Mouse (Mus musculus) hindbrain, embryonic 10.5 days (tissue): ENCODE data around the gene Bpnt1. TPM values are rescaled to one million over a fixed set of nuclear protein-coding genes. Genes with fewer than 3 reads are reported as not detected.

Experiments
- DNase-seq: peaks from one replicate; pipeline ENCODE4 v3.0.0-alpha.2; 2017; ENCODE audit warnings: low spot score
- H3K27ac ChIP-seq: fragments of 300-500 bp; sonication (generic); 2 replicates; pipeline ENCODE4 v1.5.1; 2016; ENCODE audit warnings: mild to moderate bottlenecking, moderate library complexity
- H3K27me3 ChIP-seq: fragments of 300-500 bp; sonication (generic); 2 replicates; pipeline ENCODE4 v1.6.1; 2016; ENCODE audit warnings: mild to moderate bottlenecking; ENCODE audit not compliant: poor library complexity, insufficient read depth, severe bottlenecking
- H3K36me3 ChIP-seq: fragments of 300-500 bp; sonication (generic); 2 replicates; pipeline ENCODE4 v1.6.1; 2016; ENCODE audit warnings: mild to moderate bottlenecking, moderate library complexity
- H3K4me1 ChIP-seq: fragments of 300-500 bp; sonication (generic); replicated peaks from 2 replicates; pipeline ENCODE4 v1.6.1; 2016; ENCODE audit warnings: mild to moderate bottlenecking
- H3K4me3 ChIP-seq: fragments of 300-500 bp; sonication (generic); 2 replicates; pipeline ENCODE4 v1.5.1; 2016; ENCODE audit warnings: mild to moderate bottlenecking, moderate library complexity
- H3K9me3 ChIP-seq: fragments of 300-500 bp; sonication (generic); 2 replicates; pipeline ENCODE4 v1.6.1; 2016; ENCODE audit warnings: mild to moderate bottlenecking, moderate library complexity
- WGBS: fragments of 180-500 bp; shearing (Covaris S2); methylation state at CpG from one replicate; pipeline ENCODE4 v1.1.7; 2016; 5-methylcytosine and 5-hydroxymethylcytosine counted together
- polyA plus RNA-seq: library from polyadenylated mRNA; unstranded; fragments of >200 nt; fragmentation: Nextera tagmentation; extraction: Ambion mirVana; gene quantifications from 2 replicates; pipeline ENCODE4 v1.2.1, GENCODE M21; 2016

The Bpnt1 gene
- polyA plus RNA-seq = 31.6 and 34.3 TPM in 2 replicates

- under 1% methylated on average over 32 of the region's 32 CpGs for WGBS
- H3K36me3 ChIP-seq = peaks cover 10% of the 10 kb centered on the region
- H3K4me1 ChIP-seq = peaks cover 52% of the 10 kb centered on the region
- DNase-seq = peak; percentile 91
- H3K27me3 ChIP-seq = no peaks in the 10 kb centered on the region
- H3K9me3 ChIP-seq = no peaks in the 10 kb centered on the region
- H3K4me3 ChIP-seq = peak within 1 kb of the TSS; percentile 70
- H3K27ac ChIP-seq = peak within 1 kb of the TSS; percentile 89
These were observed at the start of gene Bpnt1 for GRCm38 (mm10) chr1:185331983-185332430. TSS of gene Bpnt1 (plus strand) at chr1:185332149.

GRCm38 (mm10) chr1:185282846-185283245, 49.1 kb upstream of the Bpnt1 start:
- H3K36me3 ChIP-seq = peaks cover 100% of the 10 kb centered on the region
- H3K9me3 ChIP-seq = no peaks in the 10 kb centered on the region
- H3K27me3 ChIP-seq = no peaks in the 10 kb centered on the region
- no peak overlapping the region for H3K27ac ChIP-seq
- no peak overlapping the region for H3K4me3 ChIP-seq
- 95% methylated on average over 11 of the region's 11 CpGs for WGBS
- no peaks in the 10 kb centered on the region for H3K4me1 ChIP-seq
- DNase-seq = no peak

DNA sequence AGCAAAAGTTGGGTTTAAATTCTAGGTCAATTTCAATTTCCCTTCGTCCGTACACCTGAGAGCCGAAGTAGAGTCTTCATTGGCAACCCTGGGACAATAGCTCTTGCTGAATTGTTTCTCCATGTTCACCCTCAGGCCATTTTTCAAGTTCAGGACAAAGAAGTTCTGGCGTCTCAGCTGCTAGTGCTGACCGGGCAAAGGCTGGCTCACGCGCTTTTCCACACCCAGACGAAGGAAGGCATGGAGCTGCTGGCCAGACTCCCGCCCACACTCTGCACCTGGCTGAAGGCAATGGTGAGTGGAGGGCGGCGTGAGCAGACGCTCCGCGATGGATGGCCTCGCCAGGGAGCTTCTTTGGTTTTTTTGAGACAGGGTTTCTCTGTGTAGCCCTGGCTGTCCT, 48.7 kb upstream of the Bpnt1 start:
- Histone ChIP-seq H3K9me3 (no peaks in the 10 kb centered on the region), H3K27ac (no peak overlapping the region), H3K4me1 (no peaks in the 10 kb centered on the region), H3K4me3 (no peak overlapping the region), H3K27me3 (no peaks in the 10 kb centered on the region), H3K36me3 (peaks cover 100% of the 10 kb centered on the region)
- no peak for DNase-seq
- WGBS = 95% methylated on average over 15 of the region's 15 CpGs

GRCm38 (mm10) chr1:185284740-185285139, 47.2 kb upstream of the Bpnt1 start:
- Histone ChIP-seq H3K4me3 (no peak overlapping the region), H3K27ac (no peak overlapping the region), H3K9me3 (no peaks in the 10 kb centered on the region), H3K4me1 (no peaks in the 10 kb centered on the region), H3K36me3 (peaks cover 92% of the 10 kb centered on the region), H3K27me3 (no peaks in the 10 kb centered on the region)
- no peak for DNase-seq
- WGBS = 94% methylated on average over 4 of the region's 4 CpGs

DNA sequence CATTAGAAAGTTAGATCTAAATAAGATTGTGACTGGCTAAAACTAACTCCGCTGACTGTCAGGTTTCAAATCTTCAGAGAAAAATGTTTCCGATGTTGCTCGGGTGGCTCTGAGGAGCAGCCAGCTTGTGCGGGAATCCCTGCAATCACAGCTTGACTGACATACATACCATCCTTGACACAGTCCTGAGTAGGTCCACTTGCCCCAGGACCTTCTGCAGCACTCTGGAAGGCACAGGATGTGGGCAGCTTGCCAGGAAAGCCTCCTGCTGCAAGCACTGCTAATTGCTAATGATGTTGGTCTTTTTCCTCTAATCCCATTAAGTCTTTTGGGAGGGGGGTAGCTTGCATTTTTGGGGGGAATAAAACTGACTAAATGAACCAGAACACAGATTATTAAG, 46.8 kb upstream of the Bpnt1 start:
- Histone ChIP-seq H3K27ac (no peak overlapping the region), H3K9me3 (no peaks in the 10 kb centered on the region), H3K36me3 (peaks cover 92% of the 10 kb centered on the region), H3K4me3 (no peak overlapping the region), H3K4me1 (no peaks in the 10 kb centered on the region), H3K27me3 (no peaks in the 10 kb centered on the region)
- WGBS = 94% methylated on average over 4 of the region's 4 CpGs
- no peak for DNase-seq

- peaks cover 92% of the 10 kb centered on the region for H3K36me3 ChIP-seq
- H3K4me1 ChIP-seq = no peaks in the 10 kb centered on the region
- H3K4me3 ChIP-seq = no peak overlapping the region
- DNase-seq = no peak
- no peaks in the 10 kb centered on the region for H3K9me3 ChIP-seq
- 95% methylated on average over 20 of the region's 20 CpGs for WGBS
- H3K27me3 ChIP-seq = no peaks in the 10 kb centered on the region
- no peak overlapping the region for H3K27ac ChIP-seq
These were observed 44.9 kb upstream of the Bpnt1 start for GRCm38 (mm10) chr1:185287066-185287465.

GRCm38 (mm10) chr1:185289231-185289630, 42.7 kb upstream of the Bpnt1 start:
- DNase-seq = no peak
- H3K9me3 ChIP-seq = no peaks in the 10 kb centered on the region
- no peaks in the 10 kb centered on the region for H3K27me3 ChIP-seq
- peaks cover 92% of the 10 kb centered on the region for H3K36me3 ChIP-seq
- H3K4me3 ChIP-seq = no peak overlapping the region
- WGBS = 92% methylated on average over 5 of the region's 5 CpGs
- no peak overlapping the region for H3K27ac ChIP-seq
- H3K4me1 ChIP-seq = no peaks in the 10 kb centered on the region

- Histone ChIP-seq H3K9me3 (no peaks in the 10 kb centered on the region), H3K27me3 (no peaks in the 10 kb centered on the region), H3K4me1 (no peaks in the 10 kb centered on the region), H3K36me3 (peaks cover 92% of the 10 kb centered on the region), H3K4me3 (no peak overlapping the region), H3K27ac (no peak overlapping the region)
- DNase-seq = no peak
- 76% methylated on average over 4 of the region's 4 CpGs for WGBS
These were observed 40.6 kb upstream of the Bpnt1 start for GRCm38 (mm10) chr1:185291336-185291735.

- Histone ChIP-seq H3K27me3 (no peaks in the 10 kb centered on the region), H3K4me3 (no peak overlapping the region), H3K4me1 (no peaks in the 10 kb centered on the region), H3K9me3 (no peaks in the 10 kb centered on the region), H3K36me3 (peaks cover 92% of the 10 kb centered on the region), H3K27ac (no peak overlapping the region)
- 90% methylated on average over 10 of the region's 10 CpGs for WGBS
- DNase-seq = no peak
These were observed 39.1 kb upstream of the Bpnt1 start for GRCm38 (mm10) chr1:185292646-185293360.

- DNase-seq = no peak
- Histone ChIP-seq H3K27me3 (no peaks in the 10 kb centered on the region), H3K4me3 (no peak overlapping the region), H3K36me3 (peaks cover 86% of the 10 kb centered on the region), H3K9me3 (no peaks in the 10 kb centered on the region), H3K4me1 (no peaks in the 10 kb centered on the region), H3K27ac (no peak overlapping the region)
- WGBS = 92% methylated on average over 7 of the region's 7 CpGs
These were observed 35.1 kb upstream of the Bpnt1 start for GRCm38 (mm10) chr1:185296850-185297249.

- H3K4me1 ChIP-seq = no peaks in the 10 kb centered on the region
- no peak overlapping the region for H3K27ac ChIP-seq
- H3K36me3 ChIP-seq = peaks cover 85% of the 10 kb centered on the region
- H3K9me3 ChIP-seq = no peaks in the 10 kb centered on the region
- WGBS = 96% methylated on average over 8 of the region's 8 CpGs
- H3K27me3 ChIP-seq = no peaks in the 10 kb centered on the region
- no peak for DNase-seq
- H3K4me3 ChIP-seq = no peak overlapping the region
These were observed 33.5 kb upstream of the Bpnt1 start for GRCm38 (mm10) chr1:185298496-185298895.

GRCm38 (mm10) chr1:185302816-185303215, 29.1 kb upstream of the Bpnt1 start:
- Histone ChIP-seq H3K27ac (no peak overlapping the region), H3K4me1 (no peaks in the 10 kb centered on the region), H3K36me3 (peaks cover 61% of the 10 kb centered on the region), H3K4me3 (no peak overlapping the region), H3K27me3 (no peaks in the 10 kb centered on the region), H3K9me3 (peaks cover 6% of the 10 kb centered on the region; the same call in 1 of the 2 replicates)
- 96% methylated on average over 6 of the region's 6 CpGs for WGBS
- DNase-seq = no peak

GRCm38 (mm10) chr1:185306836-185307235, 25.1 kb upstream of the Bpnt1 start:
- no peak overlapping the region for H3K4me3 ChIP-seq
- H3K4me1 ChIP-seq = no peaks in the 10 kb centered on the region
- no peaks in the 10 kb centered on the region for H3K27me3 ChIP-seq
- H3K9me3 ChIP-seq = peaks cover 6% of the 10 kb centered on the region; the same call in 1 of the 2 replicates
- DNase-seq = no peak
- H3K27ac ChIP-seq = no peak overlapping the region
- peaks cover 55% of the 10 kb centered on the region for H3K36me3 ChIP-seq
- WGBS = 97% methylated on average over 12 of the region's 12 CpGs
